Mouse (Mus musculus) brain, embryonic 14.5 days (tissue): ENCODE data around the gene Hk1. TPM values are rescaled to one million over a fixed set of nuclear protein-coding genes. Genes with fewer than 3 reads are reported as not detected.
"Not testable (repeated sequence)": the region's sequence is repeated elsewhere in the genome, so short reads cannot be mapped to it uniquely, and the experiment has no call there.

ENCODE experiments used
- DNase-seq: peaks from one replicate; pipeline ENCODE4 v3.0.0-alpha.2; 2011; ENCODE audit warnings: low read depth
- CTCF ChIP-seq: fragments of 200-500 bp; IDR thresholded peaks from 2 replicates; pipeline ENCODE4 v1.5.1; 2012; ENCODE audit warnings: inconsistent platforms, mild to moderate bottlenecking, moderate library complexity, borderline replicate concordance; ENCODE audit not compliant: insufficient read depth, insufficient read length; ENCODE audit errors: extremely low read depth
- POLR2A ChIP-seq: fragments of 200-500 bp; IDR thresholded peaks from 2 replicates; pipeline ENCODE4 v1.6.1; 2012; ENCODE audit warnings: mild to moderate bottlenecking, inconsistent platforms, borderline replicate concordance; ENCODE audit not compliant: poor library complexity, insufficient read depth, insufficient read length, severe bottlenecking; ENCODE audit errors: extremely low read depth
- polyA plus RNA-seq: library from polyadenylated mRNA; depleted of rRNA; stranded (reverse); fragments of >200 nt; gene quantifications from 2 replicates; pipeline ENCODE4 v1.2.3, GENCODE M21; 2012

The Hk1 gene
- polyA plus RNA-seq, 1 experiment = 98.8 TPM

- TF ChIP-seq POLR2A = no peak
- no peak for TF ChIP-seq CTCF
- DNase-seq = no peak
Measured at GRCm38 (mm10) chr10:62328886-62329412, 50.8 kb downstream of the Hk1 start.

GRCm38 (mm10) chr10:62327572-62328317 lies 52.0 kb downstream of the Hk1 start:
- peak; percentile 38 for DNase-seq
- TF ChIP-seq CTCF (no peak), POLR2A (no peak)

- no peak for DNase-seq
- TF ChIP-seq POLR2A = no peak
Measured at GRCm38 (mm10) chr10:62326818-62327571, 52.7 kb downstream of the Hk1 start.

- no peak for TF ChIP-seq CTCF
- TF ChIP-seq POLR2A = no peak
- no peak for DNase-seq
Measured at GRCm38 (mm10) chr10:62326002-62326401, 53.7 kb downstream of the Hk1 start.

- not testable (repeated sequence) for DNase-seq
Measured at GRCm38 (mm10) chr10:62322821-62323220, 56.9 kb downstream of the Hk1 start.

GRCm38 (mm10) chr10:62321457-62321856 lies 58.3 kb downstream of the Hk1 start:
- no peak for TF ChIP-seq CTCF
- no peak for TF ChIP-seq POLR2A
- DNase-seq = no peak

GRCm38 (mm10) chr10:62320402-62320978 lies 59.2 kb downstream of the Hk1 start:
- peak; percentile 56 for DNase-seq
- TF ChIP-seq CTCF = no peak
- no peak for TF ChIP-seq POLR2A

GRCm38 (mm10) chr10:62319154-62319553 lies 60.6 kb downstream of the Hk1 start:
- TF ChIP-seq CTCF (no peak), POLR2A (no peak)
- no peak for DNase-seq

GRCm38 (mm10) chr10:62316467-62316866 lies 63.2 kb downstream of the Hk1 start:
- no peak for DNase-seq
- no peak for TF ChIP-seq CTCF
- TF ChIP-seq POLR2A = no peak

- TF ChIP-seq POLR2A (no peak), CTCF (no peak)
- DNase-seq = no peak
Measured at GRCm38 (mm10) chr10:62313885-62314424, 65.8 kb downstream of the Hk1 start.

GRCm38 (mm10) chr10:62313140-62313539 lies 66.6 kb downstream of the Hk1 start:
- no peak for TF ChIP-seq CTCF
- TF ChIP-seq POLR2A = no peak
- DNase-seq = no peak

GRCm38 (mm10) chr10:62311464-62311863 lies 68.2 kb downstream of the Hk1 start:
- DNase-seq = peak; percentile 76
- TF ChIP-seq POLR2A (no peak), CTCF (no peak)
